Mouse (Mus musculus) lung, postnatal 4 days (tissue): ENCODE data around the gene Plin5.
"Not testable (repeated sequence)": the region's sequence is repeated elsewhere in the genome, so short reads cannot be mapped to it uniquely, and the experiment has no call there.

Experiments used
- DNase-seq, 2 experiments: peaks; one replicate each; pipeline ENCODE4 v3.0.0; 2021

Plin5 gene

GRCm38 (mm10) chr17:56066451-56066850 lies 50.9 kb downstream of the Plin5 start:
- no peak for DNase-seq

DNA sequence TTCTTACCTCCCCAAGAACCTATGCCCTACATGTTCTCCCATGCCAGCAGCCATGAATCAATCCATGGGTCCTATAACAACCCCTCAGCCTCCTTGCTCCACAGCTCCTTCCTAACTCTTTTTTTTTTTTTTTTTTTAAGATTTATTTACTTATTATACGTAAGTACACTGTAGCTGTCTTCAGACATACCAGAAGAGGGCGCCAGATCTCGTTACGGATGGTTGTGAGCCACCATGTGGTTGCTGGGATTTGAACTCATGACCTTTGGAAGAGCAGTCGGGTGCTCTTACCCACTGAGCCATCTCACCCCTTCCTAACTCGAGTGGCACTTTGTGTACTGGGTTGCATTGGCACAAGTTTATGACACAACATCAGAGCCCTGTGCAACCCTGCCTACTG lies 51.7 kb downstream of the Plin5 start:
- DNase-seq: not testable (repeated sequence)

DNA sequence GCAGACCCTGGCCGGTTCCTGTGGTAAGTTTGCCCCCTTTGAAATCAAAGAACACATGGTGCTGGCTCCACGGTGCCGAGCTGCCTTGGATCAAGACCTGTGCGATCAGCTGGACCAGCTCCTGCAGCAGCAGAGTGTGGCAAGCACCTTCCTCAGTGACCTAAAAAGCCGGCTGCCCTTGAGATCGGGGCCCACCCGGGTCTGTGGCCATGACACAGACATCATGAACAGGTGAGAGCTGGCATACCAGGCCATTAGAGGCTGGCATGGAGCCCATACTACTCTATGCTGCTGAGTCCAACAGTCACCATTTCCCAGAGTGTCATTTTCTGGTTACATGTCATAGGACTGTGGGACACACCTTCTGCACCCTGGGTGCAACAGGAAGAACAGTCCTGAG lies 55.3 kb downstream of the Plin5 start:
- DNase-seq: no peak
